Mouse (Mus musculus): Measurements from ENCODE around the gene 4930432K21Rik.

DNA sequence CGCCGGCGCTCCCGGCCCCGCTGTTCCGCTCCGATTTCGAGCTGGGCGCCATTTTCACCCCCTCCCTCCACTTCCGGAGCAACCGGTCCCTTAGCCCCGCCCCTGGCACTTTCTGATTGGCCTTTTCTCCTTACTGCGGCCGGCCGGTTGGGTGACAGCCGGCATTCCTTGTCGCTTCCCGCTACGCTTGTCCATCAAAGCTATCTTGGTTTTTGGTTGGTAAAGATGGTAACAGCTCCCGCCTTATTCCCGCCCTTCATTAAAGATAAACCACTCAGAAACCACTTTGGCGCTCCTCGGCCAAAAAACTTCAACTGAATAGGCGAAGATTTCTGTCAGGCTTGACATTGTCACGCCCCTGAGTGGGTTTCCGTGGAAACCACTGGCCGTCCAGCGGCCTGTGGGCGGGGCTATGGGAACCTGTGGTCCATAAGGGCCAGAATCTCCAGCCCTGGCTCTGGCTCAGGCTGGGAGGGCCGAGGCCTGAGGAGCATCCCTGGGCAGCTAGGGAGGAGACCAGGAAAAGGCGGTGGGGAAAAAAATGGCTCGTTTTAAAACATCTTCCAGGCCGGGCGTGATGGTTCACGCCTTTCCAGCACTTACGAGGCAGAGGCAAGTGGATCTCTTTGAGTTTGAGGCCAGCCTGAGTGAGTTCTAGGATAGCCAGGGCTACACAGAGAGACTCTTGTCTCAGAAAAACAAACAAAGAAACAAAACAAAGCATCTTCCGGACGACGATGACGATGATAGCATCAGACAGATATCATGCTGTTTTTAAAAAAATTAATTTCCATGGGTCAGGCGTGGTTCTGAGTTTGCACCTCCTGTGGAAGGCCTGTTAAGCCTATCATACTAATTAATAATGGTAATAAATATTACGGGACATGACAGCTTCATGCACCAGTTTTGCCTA, 42.9 kb upstream of the 4930432K21Rik start, which contains the start of gene Dcaf15:
- TF ChIP-seq CTCF (conservative IDR thresholded peaks at IDR 0.05; ENCODE audit: low read length) (no peak), NANOG (IDR thresholded peaks at IDR 0.05; ENCODE audit: borderline replicate concordance, low read length) (no peak; the same call in 1 of the 2 replicates), POU5F1 (IDR thresholded peaks at IDR 0.05; ENCODE audit: borderline replicate concordance, low read length) (no peak)
